Mouse (Mus musculus) brain, embryonic 14.5 days (tissue): Measurements from ENCODE around the gene Zfp106.

Source experiments
- CTCF ChIP-seq: fragments of 200-500 bp; IDR thresholded peaks from 2 replicates; pipeline ENCODE4 v1.5.1; 2012; ENCODE audit warnings: inconsistent platforms, mild to moderate bottlenecking, moderate library complexity, borderline replicate concordance; ENCODE audit not compliant: insufficient read depth, insufficient read length; ENCODE audit errors: extremely low read depth
- POLR2A ChIP-seq: fragments of 200-500 bp; IDR thresholded peaks from 2 replicates; pipeline ENCODE4 v1.6.1; 2012; ENCODE audit warnings: mild to moderate bottlenecking, inconsistent platforms, borderline replicate concordance; ENCODE audit not compliant: poor library complexity, insufficient read depth, insufficient read length, severe bottlenecking; ENCODE audit errors: extremely low read depth

- TF ChIP-seq CTCF (peak; percentile 63; the same call in 1 of the 2 replicates), POLR2A (no peak)
Observed at GRCm38 (mm10) chr2:120478600-120478999, 85.0 kb downstream of the Zfp106 start.
